Mouse (Mus musculus) liver, adult 2 months (tissue): ENCODE measurements around the gene Gm27021.

Source experiments
- CTCF ChIP-seq: fragments of 200-500 bp; IDR thresholded peaks from 2 replicates; pipeline ENCODE4 v1.5.1; 2011; ENCODE audit warnings: low read depth, low read length, control low read depth
- POLR2A ChIP-seq: fragments of 200-500 bp; IDR thresholded peaks from 2 replicates; pipeline ENCODE4 v1.6.1; 2011; ENCODE audit warnings: low read length, control low read depth; ENCODE audit not compliant: insufficient read depth; ENCODE audit errors: extremely low read depth

DNA sequence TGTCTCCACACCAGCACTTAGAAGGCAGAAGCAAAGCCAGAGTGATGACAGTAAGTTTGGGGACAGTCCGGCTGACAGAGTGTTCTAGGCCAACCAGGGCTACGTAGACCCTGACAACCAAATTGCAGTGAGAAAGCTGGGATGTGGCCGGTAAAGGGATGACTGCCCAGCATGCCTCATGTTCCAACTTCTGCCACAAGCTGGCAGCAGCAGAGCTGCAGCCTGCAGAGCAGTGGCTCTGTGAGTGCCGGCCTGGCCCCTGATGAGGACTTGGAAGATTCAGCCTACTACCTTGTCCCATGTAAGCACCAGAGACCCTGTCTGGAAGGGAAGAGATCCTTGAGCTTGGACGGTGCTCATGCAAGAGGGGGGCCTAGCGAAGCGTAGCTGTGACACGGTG, 7.8 kb upstream of the Gm27021 start:
- TF ChIP-seq CTCF (no peak), POLR2A (no peak)
